9 mouse cellular contexts compared by ENCODE assay signal in genomic region chr11:103375258-103375657, GRCm38 (mm10). TPM values are rescaled to one million over a fixed set of nuclear protein-coding genes. Genes with fewer than 3 reads are reported as not detected.
DNase-seq lines count a peak whose midpoint lies in the region; ATAC-seq and TF ChIP-seq lines count a peak whose summit lies in the region.
"Had no signal": no experiment of that assay in that cellular context is flagged by ENCODE, and none has a peak within 500 bp of the region (broad histone marks: within the 10 kb centered on the region; RNA-seq: fewer than 3 reads in every experiment).

No protein-coding gene starts in this region.

- intact Hi-C loops in gastrocnemius, postnatal 14 days (cut with DNase I; ENCODE audit: low total_unique reads): no loop called here

- DNase-seq in cerebellum, adult 2 months: peak; percentile 46 to 66
- DNase-seq in cerebellum, adult 8-10 months: no peak
- no peak for DNase-seq in layer of hippocampus, adult 2 months (ENCODE audit: low spot score in 2 of 2)
- no peak for DNase-seq in layer of hippocampus, adult 9-11 months
- peak; percentile 76 for DNase-seq in thymus, postnatal 25 days
- no peak for DNase-seq in adrenal gland, adult 8-10 months
- no peak for DNase-seq in gastrocnemius, postnatal 14 days
- DNase-seq: kidney, postnatal 14 days had no signal

- no peak overlapping the region for H3K4me2 ChIP-seq in lung, embryonic 16.5 days (ENCODE audit: low read depth, low read length)

- no peak for TF ChIP-seq POLR2A in cerebellum, adult 2 months (IDR thresholded peaks at IDR 0.05; ENCODE audit: borderline replicate concordance, insufficient read depth, low read length)

- no peak overlapping the region for H3K27ac ChIP-seq in cerebellum, adult 2 months (ENCODE audit: insufficient read depth, low read length)
- H3K27ac ChIP-seq in layer of hippocampus, adult 2 months: peak overlapping the region; percentile 19; the same call in 1 of the 2 replicates
- H3K27ac ChIP-seq in lung, embryonic 16.5 days (ENCODE audit: low read length): no peak overlapping the region

- H3K4me3 ChIP-seq in cerebellum, adult 2 months (replicated peaks; ENCODE audit: insufficient read depth, low read depth, low read length): no peak overlapping the region
- no peak overlapping the region for H3K4me3 ChIP-seq in layer of hippocampus, adult 2 months
- H3K4me3 ChIP-seq in lung, embryonic 16.5 days (ENCODE audit: low read length): no peak overlapping the region

- H3K4me1 ChIP-seq in cerebellum, adult 2 months (ENCODE audit: control insufficient read depth, insufficient read depth, low read length): peaks cover 14% of the 10 kb centered on the region
- H3K4me1 ChIP-seq in lung, embryonic 16.5 days (replicated peaks; ENCODE audit: control insufficient read depth, insufficient read depth, low read length): peaks cover 8% of the 10 kb centered on the region; the same call in 1 of the 2 replicates

- peaks cover 10% of the 10 kb centered on the region for H3K36me3 ChIP-seq in lung, embryonic 16.5 days (ENCODE audit: control insufficient read depth, insufficient read depth, low read length)

- no peaks in the 10 kb centered on the region for H3K27me3 ChIP-seq in cerebellum, adult 2 months (ENCODE audit: control insufficient read depth, insufficient read depth, low read length)
- no peaks in the 10 kb centered on the region for H3K27me3 ChIP-seq in lung, embryonic 16.5 days (ENCODE audit: control insufficient read depth, insufficient read depth, low read depth, low read length)

- no peaks in the 10 kb centered on the region for H3K9me3 ChIP-seq in lung, embryonic 16.5 days (ENCODE audit: control insufficient read depth, low read length)

- WGBS in cerebellum, adult 2 months: 9% methylated on average over 1 of the region's 1 CpGs
- 26% methylated on average over 1 of the region's 1 CpGs for WGBS in lung, embryonic 16.5 days

- TF ChIP-seq CTCF in cerebellum, adult 2 months (IDR thresholded peaks at IDR 0.05; ENCODE audit: borderline replicate concordance, insufficient read depth, low read depth, low read length): 0 out of 2 replicates have a peak, but pooled peaks have one; percentile 1
- no peak for TF ChIP-seq CTCF in layer of hippocampus, adult 2 months (conservative IDR thresholded peaks at IDR 0.05)

- peak; percentile 34; the same call in 1 of the 2 replicates for ATAC-seq in lung, embryonic 16.5 days (ENCODE audit: low read depth)

- H3K9ac ChIP-seq in lung, embryonic 16.5 days (ENCODE audit: low read length): no peak overlapping the region

RNA-seq across cellular contexts. Expression of gene Arhgap27, which starts 11.8 kb away (rescaled TPM):
- 20.7 and 21.1 TPM in 2 replicates for polyA plus RNA-seq in cerebellum, adult 2 months (2012; rRNA removed)
- 10 to 100 TPM; 11.8 to 14.0 TPM for total RNA-seq in layer of hippocampus, adult 2 months (2021)
- 14.1 and 15.7 TPM in 2 replicates for polyA plus RNA-seq in lung, embryonic 16.5 days (2015; fragmentation: Nextera tagmentation; extraction: Ambion mirVana)
- total RNA-seq in adrenal gland, adult 8-10 months (2022): 10 to 100 TPM; 11.9 to 22.2 (median 15.9) TPM
- 10 to 100 TPM in 1 of 2 experiments, 1 to 10 TPM in 1; 7.5 to 13.5 TPM for total RNA-seq in gastrocnemius, postnatal 14 days (2021)

RNA-seq across cellular contexts. Expression of gene Plekhm1, which starts 37.2 kb away (rescaled TPM):
- polyA plus RNA-seq in cerebellum, adult 2 months (2012; rRNA removed): 18.5 and 19.1 TPM in 2 replicates
- total RNA-seq in layer of hippocampus, adult 2 months (2021): 10 to 100 TPM; 18.3 to 20.3 TPM
- 9.8 and 10.2 TPM in 2 replicates for polyA plus RNA-seq in lung, embryonic 16.5 days (2015; fragmentation: Nextera tagmentation; extraction: Ambion mirVana)
- total RNA-seq in adrenal gland, adult 8-10 months (2022): 10 to 100 TPM; 21.9 to 27.6 (median 26.0) TPM
- 1 to 10 TPM; 7.9 to 9.3 TPM for total RNA-seq in gastrocnemius, postnatal 14 days (2021)

Comparison
In these comparisons a context has a peak if more than half of its experiments do, and no peak if none do; other contexts are left out.
1. DNase-seq: peak in cerebellum, adult 2 months (2 of 2) and thymus, postnatal 25 days (single experiment); none in cerebellum, adult 8-10 months (single experiment), layer of hippocampus, adult 2 months (0 of 2), layer of hippocampus, adult 9-11 months (single experiment), adrenal gland, adult 8-10 months (single experiment) and gastrocnemius, postnatal 14 days (single experiment).